Mouse (Mus musculus) lung, embryonic 15.5 days (tissue): ENCODE results near the gene Pfkfb4. TPM values are rescaled to one million over a fixed set of nuclear protein-coding genes. Genes with fewer than 3 reads are reported as not detected.

Experiments used
- ATAC-seq: fragments of 200-750 bp; cut with Nextera tagmentation; 2 replicates; pipeline ENCODE4 v1.8.0; 2017; ENCODE audit warnings: moderate number of reproducible peaks, borderline replicate concordance; ENCODE audit not compliant: low FRiP score, low TSS enrichment; ENCODE audit errors: extremely low read depth
- H3K27ac ChIP-seq: fragments of 300-500 bp; sonication (generic); 2 replicates; pipeline ENCODE4 v1.5.1; 2015; ENCODE audit warnings: moderate library complexity, mild to moderate bottlenecking, inconsistent platforms
- H3K27me3 ChIP-seq: fragments of 300-500 bp; sonication (generic); 2 replicates; pipeline ENCODE4 v1.6.1; 2015; ENCODE audit warnings: inconsistent platforms
- H3K36me3 ChIP-seq: fragments of 300-500 bp; sonication (generic); 2 replicates; pipeline ENCODE4 v1.6.1; 2015; ENCODE audit warnings: inconsistent platforms
- H3K4me1 ChIP-seq: fragments of 300-500 bp; sonication (generic); 2 replicates; pipeline ENCODE4 v1.6.1; 2015; ENCODE audit warnings: inconsistent platforms
- H3K4me2 ChIP-seq: fragments of 300-500 bp; sonication (generic); 2 replicates; pipeline ENCODE4 v1.6.1; 2015; ENCODE audit warnings: inconsistent platforms, mild to moderate bottlenecking, moderate library complexity
- H3K4me3 ChIP-seq: fragments of 300-500 bp; sonication (generic); 2 replicates; pipeline ENCODE4 v1.5.1; 2015; ENCODE audit warnings: mild to moderate bottlenecking, inconsistent platforms
- H3K9ac ChIP-seq: fragments of 300-500 bp; sonication (generic); 2 replicates; pipeline ENCODE4 v1.6.1; 2015; ENCODE audit warnings: inconsistent platforms
- H3K9me3 ChIP-seq: fragments of 300-500 bp; sonication (generic); 2 replicates; pipeline ENCODE4 v1.6.1; 2016; ENCODE audit warnings: inconsistent platforms
- WGBS: fragments of 180-500 bp; shearing (Covaris S2); methylation state at CpG from one replicate; pipeline ENCODE4 v1.1.7; 2015; 5-methylcytosine and 5-hydroxymethylcytosine counted together
- polyA plus RNA-seq: library from polyadenylated mRNA; unstranded; fragments of >200 nt; fragmentation: Nextera tagmentation; extraction: Ambion mirVana; gene quantifications from 2 replicates; pipeline ENCODE4 v1.2.1, GENCODE M21; 2015

Pfkfb4 gene
- polyA plus RNA-seq, 1 experiment from 2014 or later, result 11.3 TPM

DNA sequence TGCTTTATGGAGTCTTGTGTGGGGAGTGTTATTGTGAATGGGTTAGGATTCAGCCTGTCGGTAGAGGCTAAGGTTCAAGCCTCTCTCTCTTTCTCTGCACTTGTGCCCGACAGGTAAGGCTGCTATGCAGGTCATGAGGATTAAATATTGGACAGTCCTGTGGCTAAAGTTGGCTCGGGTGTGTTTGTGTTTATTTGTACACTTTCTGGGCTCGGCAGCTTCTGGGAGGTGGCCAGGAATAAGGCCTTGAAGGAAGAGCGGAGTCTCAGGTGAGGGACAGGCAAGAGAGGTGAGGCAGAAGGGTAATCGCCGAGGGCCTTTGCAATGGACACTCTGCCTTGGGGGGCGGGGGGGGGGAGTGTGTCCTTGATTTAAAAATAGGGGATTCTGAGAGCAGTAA is 48.6 kb downstream of the Pfkfb4 start:
- peak overlapping the region; percentile 66 for H3K4me2 ChIP-seq
- peak overlapping the region; percentile 51 for H3K27ac ChIP-seq
- H3K4me3 ChIP-seq, result no peak overlapping the region
- peaks cover 30% of the 10 kb centered on the region for H3K4me1 ChIP-seq
- H3K9me3 ChIP-seq, result no peaks in the 10 kb centered on the region
- ATAC-seq, result no peak
- no peaks in the 10 kb centered on the region for H3K27me3 ChIP-seq
- peaks cover 3% of the 10 kb centered on the region; the same call in 1 of the 2 replicates for H3K36me3 ChIP-seq
- H3K9ac ChIP-seq, result 0 out of 2 replicates have a peak overlapping the region, but pooled peaks have one; percentile 22
- 62% methylated on average over 8 of the region's 8 CpGs for WGBS

DNA sequence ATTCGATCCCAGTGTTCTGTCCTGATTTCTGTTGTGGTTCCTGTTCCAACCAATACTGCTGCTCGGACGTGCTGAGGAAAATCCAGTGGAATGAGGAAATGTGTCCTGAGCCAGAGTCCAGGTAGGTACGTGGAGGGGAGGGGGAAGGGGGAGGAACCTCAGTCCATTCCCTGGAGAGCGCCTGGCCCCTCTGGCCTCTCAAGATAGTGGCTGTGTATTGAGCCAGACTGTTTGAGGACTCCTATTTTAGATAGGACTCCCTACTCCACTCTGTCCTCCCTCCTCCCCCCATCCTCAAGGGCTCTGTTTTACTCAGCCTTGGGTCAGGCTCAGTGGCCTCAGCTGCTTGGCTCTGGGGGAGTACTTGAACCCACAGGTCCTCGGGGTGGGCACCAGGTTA is 49.3 kb downstream of the Pfkfb4 start:
- 45% methylated on average over 6 of the region's 6 CpGs for WGBS
- peak overlapping the region; percentile 51 for H3K27ac ChIP-seq
- peak; percentile 62 for ATAC-seq

DNA sequence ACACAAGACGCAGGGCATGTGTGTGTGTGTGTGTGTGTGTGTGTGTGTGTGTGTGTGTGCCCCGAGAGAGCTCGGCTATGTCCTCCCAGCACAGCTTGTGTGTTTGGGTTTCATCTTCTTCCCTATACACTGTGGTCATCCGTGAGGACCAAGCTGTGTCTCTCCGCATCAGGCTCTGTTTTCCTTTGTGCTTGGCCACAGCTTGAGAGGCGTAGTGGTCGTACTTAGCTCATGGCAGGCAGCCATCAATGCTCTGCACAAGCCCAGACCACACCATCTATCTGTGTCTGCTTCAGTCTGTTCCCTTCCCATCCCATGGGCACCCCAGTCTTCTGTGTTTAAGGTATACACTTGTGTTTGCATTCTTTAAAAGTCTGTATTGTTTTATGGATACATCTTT is 49.8 kb downstream of the Pfkfb4 start:
- Histone ChIP-seq H3K27ac (peak overlapping the region; percentile 51), H3K36me3 (peaks cover 3% of the 10 kb centered on the region; the same call in 1 of the 2 replicates), H3K4me1 (peaks cover 30% of the 10 kb centered on the region), H3K4me2 (peak overlapping the region; percentile 66; the same call in 1 of the 2 replicates), H3K9me3 (no peaks in the 10 kb centered on the region), H3K4me3 (no peak overlapping the region), H3K9ac (no peak overlapping the region), H3K27me3 (no peaks in the 10 kb centered on the region)
- no peak; the same call in 1 of the 2 replicates for ATAC-seq
- 40% methylated on average over 7 of the region's 7 CpGs for WGBS

More for the DNA sequence above, 49.3 kb downstream of the Pfkfb4 start:
- Histone ChIP-seq H3K9ac (0 out of 2 replicates have a peak overlapping the region, but pooled peaks have one; percentile 22), H3K9me3 (no peaks in the 10 kb centered on the region), H3K4me1 (peaks cover 30% of the 10 kb centered on the region), H3K4me2 (peak overlapping the region; percentile 66), H3K27me3 (no peaks in the 10 kb centered on the region), H3K4me3 (no peak overlapping the region), H3K36me3 (peaks cover 3% of the 10 kb centered on the region; the same call in 1 of the 2 replicates)

DNA sequence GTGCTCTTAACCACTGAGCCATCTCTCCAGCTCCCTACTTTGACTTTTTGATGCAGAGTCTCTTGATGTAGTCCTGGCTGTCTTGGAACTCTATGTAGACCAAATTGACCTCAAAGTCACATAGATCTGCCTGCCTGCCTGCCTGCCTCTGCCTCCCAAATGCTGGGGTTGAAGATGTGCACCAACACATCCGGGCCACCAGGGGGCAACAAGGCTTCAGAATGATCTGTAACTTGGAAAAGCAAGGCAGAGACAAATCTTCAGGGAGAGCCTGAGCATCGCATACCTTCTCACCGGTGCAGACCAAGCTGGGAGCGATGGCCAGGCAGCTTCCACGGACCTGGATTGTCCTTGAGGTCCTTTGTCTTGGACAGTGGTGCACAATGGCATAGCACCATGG is 54.7 kb downstream of the Pfkfb4 start:
- H3K4me1 ChIP-seq, result no peaks in the 10 kb centered on the region
- H3K27me3 ChIP-seq, result no peaks in the 10 kb centered on the region
- WGBS, result 34% methylated on average over 5 of the region's 5 CpGs
- H3K27ac ChIP-seq, result no peak overlapping the region
- H3K4me3 ChIP-seq, result no peak overlapping the region
- no peak for ATAC-seq
- no peaks in the 10 kb centered on the region for H3K9me3 ChIP-seq
- H3K4me2 ChIP-seq, result no peak overlapping the region
- H3K36me3 ChIP-seq, result peaks cover 3% of the 10 kb centered on the region; the same call in 1 of the 2 replicates
- H3K9ac ChIP-seq, result no peak overlapping the region

DNA sequence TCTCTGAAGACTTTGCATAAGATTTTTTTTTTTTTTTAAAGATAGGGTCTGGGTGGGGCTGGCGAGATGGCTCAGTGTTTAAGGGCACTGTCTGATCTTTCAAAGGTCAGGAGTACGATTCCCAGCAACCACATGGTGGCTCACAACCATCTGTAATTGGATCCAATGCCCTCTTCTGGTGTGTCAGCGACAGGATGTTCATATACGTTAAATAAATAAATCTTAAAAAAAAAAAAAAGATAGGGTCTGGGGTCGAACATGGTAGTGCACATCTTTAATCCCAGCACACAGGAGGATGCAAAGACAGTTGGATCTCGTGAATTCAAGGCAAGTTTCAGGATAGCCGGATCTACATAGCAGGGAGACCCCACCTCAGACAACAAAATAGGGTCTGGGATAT is 57.7 kb downstream of the Pfkfb4 start:
- peaks cover 2% of the 10 kb centered on the region for H3K4me1 ChIP-seq
- no peak overlapping the region for H3K27ac ChIP-seq
- H3K9ac ChIP-seq, result no peak overlapping the region
- H3K27me3 ChIP-seq, result no peaks in the 10 kb centered on the region
- H3K9me3 ChIP-seq, result no peaks in the 10 kb centered on the region
- no peak for ATAC-seq
- H3K4me2 ChIP-seq, result no peak overlapping the region
- H3K36me3 ChIP-seq, result peaks cover 6% of the 10 kb centered on the region; the same call in 1 of the 2 replicates
- 63% methylated on average over 7 of the region's 7 CpGs for WGBS
- H3K4me3 ChIP-seq, result no peak overlapping the region

DNA sequence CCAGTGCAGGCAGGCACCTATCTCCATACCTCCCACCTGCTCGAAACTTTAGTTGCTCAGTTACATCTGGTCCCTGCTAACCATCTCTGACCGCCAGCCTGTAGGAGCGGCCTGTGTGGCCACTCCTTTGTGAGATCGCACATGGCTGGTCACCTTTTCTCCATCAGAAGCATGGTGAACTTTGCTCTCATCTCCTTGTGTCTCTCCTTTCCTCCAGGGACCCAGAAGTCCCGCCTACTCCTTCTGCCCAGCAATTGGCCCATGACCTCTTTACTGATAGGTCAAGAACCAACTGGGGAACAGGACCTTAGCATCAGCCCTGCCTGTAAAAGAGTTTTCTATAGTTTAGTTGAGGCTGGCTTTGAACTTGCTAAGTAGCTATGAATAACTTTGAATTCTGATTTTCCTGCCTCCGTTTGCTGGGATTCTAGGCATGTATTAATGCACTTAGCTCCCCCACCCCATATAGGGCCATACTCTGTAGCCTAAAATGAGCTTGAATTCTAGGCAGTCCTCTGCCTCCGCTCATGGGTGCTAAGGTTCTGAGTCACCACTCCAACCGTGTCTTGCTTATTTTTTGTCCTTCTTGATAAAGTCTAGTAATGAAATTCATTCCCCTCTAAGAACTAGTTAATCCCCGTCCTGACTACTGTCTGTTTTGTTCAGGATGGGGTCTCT is 58.6 kb downstream of the Pfkfb4 start:
- ATAC-seq, result no peak
- no peaks in the 10 kb centered on the region for H3K9me3 ChIP-seq

DNA sequence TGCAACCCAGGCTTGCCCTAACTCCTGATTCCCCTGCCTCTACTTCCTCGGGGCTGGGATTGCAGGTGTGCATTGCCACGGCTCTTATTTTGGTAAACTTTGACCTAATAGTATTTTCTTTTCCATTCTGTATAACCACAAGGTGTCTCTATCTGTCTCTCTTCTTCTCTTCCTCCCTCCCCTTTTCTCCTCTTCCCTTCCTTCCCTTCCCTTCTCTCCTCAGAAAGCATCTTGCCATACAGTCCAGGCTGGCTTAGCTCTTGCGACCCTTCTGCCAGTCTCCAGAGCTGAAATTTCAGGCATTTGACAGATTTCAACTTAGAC is 59.1 kb downstream of the Pfkfb4 start:
- no peak for ATAC-seq
- H3K4me3 ChIP-seq, result no peak overlapping the region
- no peak overlapping the region for H3K9ac ChIP-seq
- WGBS, result 63% methylated on average over 3 of the region's 3 CpGs
- H3K36me3 ChIP-seq, result 0 out of 2 replicates have a peak, but pooled peaks cover 3% of the 10 kb centered on the region
- no peak overlapping the region for H3K4me2 ChIP-seq
- peaks cover 11% of the 10 kb centered on the region for H3K4me1 ChIP-seq
- H3K27me3 ChIP-seq, result no peaks in the 10 kb centered on the region
- no peaks in the 10 kb centered on the region for H3K9me3 ChIP-seq
- H3K27ac ChIP-seq, result no peak overlapping the region

More for the DNA sequence above, 58.6 kb downstream of the Pfkfb4 start:
- H3K27ac ChIP-seq, result no peak overlapping the region
- 83% methylated on average over 9 of the region's 9 CpGs for WGBS
- H3K9ac ChIP-seq, result no peak overlapping the region
- 0 out of 2 replicates have a peak, but pooled peaks cover 3% of the 10 kb centered on the region for H3K36me3 ChIP-seq
- no peaks in the 10 kb centered on the region for H3K27me3 ChIP-seq
- H3K4me1 ChIP-seq, result peaks cover 7% of the 10 kb centered on the region
- H3K4me3 ChIP-seq, result no peak overlapping the region
- H3K4me2 ChIP-seq, result no peak overlapping the region

DNA sequence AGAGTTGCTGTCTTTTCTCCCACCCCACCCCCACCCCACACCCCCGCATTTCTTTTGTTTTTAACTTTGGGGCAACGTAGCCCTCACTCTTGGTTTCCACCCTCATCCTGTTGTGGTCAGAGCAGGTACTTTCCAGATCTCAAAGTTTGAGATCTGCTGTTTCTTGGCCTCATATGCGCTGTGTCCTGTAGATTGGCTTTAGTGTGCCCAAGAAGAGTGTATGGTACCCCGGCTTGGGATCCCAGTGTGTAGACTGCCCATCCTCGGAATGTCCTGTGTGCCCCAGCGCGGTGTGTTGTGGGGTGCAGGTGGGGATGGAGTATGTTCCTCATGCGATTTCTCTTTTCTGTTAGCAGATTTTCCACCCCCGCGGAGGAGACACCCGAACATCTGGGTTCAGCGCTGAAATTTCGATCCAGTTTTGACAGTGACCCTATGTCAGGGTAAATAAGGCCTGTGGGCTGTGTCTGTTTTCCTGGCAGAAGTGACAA is 59.5 kb downstream of the Pfkfb4 start:
- Histone ChIP-seq H3K4me1 (peaks cover 11% of the 10 kb centered on the region), H3K27me3 (no peaks in the 10 kb centered on the region), H3K4me2 (no peak overlapping the region), H3K27ac (no peak overlapping the region), H3K9ac (no peak overlapping the region), H3K9me3 (no peaks in the 10 kb centered on the region), H3K36me3 (peaks cover 3% of the 10 kb centered on the region; the same call in 1 of the 2 replicates), H3K4me3 (no peak overlapping the region)
- WGBS, result 89% methylated on average over 13 of the region's 13 CpGs
- no peak for ATAC-seq

DNA sequence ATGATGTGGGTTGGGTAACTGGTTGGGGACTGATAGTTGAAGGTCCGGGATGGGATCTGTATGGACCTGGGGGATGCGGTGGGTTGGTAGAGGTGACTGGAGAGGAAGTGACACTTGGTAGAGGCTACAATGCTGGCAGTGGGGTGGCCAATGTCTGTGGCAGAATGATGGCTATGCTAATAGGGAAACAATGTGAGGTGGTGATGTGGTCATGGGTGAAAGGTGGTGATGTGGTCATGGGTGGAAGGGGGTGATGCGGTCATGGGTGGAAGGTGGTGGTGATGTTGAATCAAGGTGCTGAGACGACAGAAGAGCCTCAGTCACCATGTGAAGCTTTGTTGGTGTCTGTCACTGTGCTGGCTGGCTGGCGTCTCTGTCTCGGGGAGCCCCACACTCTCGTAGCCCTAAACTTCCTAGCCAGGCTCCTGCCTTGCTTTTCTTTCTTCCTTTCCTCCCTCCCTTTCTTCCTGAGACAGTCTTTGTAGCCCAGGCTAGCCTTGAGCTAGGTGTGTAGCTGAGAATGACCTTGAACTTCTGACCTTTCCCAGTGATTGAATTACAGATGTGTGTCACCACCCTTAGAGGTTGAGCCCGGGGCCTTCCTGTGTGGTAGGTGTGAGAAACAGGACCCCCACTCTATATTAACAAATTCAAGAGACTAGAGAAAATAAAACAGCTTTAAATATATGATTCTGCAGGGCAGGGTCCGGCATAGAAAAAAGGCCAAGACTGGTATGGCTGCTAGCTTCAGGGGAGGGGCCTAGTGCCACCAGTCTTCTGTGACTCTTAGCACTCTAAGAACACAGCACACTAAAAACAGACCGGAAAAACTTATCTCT is 60.3 kb downstream of the Pfkfb4 start:
- 81% methylated on average over 10 of the region's 10 CpGs for WGBS

DNA sequence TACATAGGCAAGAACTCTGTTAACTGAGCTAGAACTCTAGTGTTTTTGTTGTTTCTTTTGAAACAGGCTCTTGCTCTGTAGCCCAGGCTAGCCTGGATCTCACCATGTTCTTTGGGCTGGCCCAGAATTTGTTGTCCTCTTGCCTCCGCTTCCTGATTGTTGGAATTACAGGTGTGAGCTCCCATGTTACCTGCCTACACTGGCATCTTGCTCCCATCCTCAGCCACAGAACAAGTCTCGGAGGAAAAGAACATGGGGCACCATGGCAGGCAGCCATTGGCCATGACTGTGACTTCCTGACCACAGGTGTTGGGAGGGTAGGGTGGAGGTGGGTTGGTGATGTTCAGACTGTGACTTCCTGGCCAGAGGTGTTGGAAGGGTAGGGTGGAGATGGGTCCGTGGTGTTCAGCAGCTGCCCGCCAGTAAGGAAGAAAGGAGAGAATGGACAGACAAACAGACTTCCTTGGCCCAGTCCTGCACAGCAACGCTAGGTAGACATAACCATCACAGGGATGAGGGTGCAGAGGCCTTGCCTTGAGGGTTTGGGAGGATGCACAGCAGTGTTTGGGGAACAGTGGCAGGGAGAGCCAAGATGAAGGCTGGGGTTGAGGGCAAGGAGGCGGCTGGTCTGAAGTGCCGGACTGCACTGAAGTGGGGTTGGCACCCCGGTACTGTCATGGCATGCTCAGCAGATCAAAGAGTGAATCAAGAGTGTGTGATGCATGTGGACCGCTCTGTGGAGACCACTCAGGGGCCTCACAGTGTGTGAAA is 61.1 kb downstream of the Pfkfb4 start:
- no peaks in the 10 kb centered on the region for H3K27me3 ChIP-seq
- H3K4me1 ChIP-seq, result peaks cover 11% of the 10 kb centered on the region
- no peak overlapping the region for H3K4me2 ChIP-seq
- no peaks in the 10 kb centered on the region for H3K9me3 ChIP-seq
- no peak for ATAC-seq
- H3K27ac ChIP-seq, result no peak overlapping the region
- H3K4me3 ChIP-seq, result no peak overlapping the region
- 82% methylated on average over 9 of the region's 9 CpGs for WGBS
- peaks cover 19% of the 10 kb centered on the region for H3K36me3 ChIP-seq
- H3K9ac ChIP-seq, result no peak overlapping the region

More for the DNA sequence above, 60.3 kb downstream of the Pfkfb4 start:
- Histone ChIP-seq H3K4me3 (no peak overlapping the region), H3K9ac (no peak overlapping the region), H3K27me3 (no peaks in the 10 kb centered on the region), H3K27ac (no peak overlapping the region), H3K9me3 (no peaks in the 10 kb centered on the region), H3K4me1 (peaks cover 11% of the 10 kb centered on the region), H3K4me2 (no peak overlapping the region), H3K36me3 (peaks cover 11% of the 10 kb centered on the region)
- no peak for ATAC-seq

DNA sequence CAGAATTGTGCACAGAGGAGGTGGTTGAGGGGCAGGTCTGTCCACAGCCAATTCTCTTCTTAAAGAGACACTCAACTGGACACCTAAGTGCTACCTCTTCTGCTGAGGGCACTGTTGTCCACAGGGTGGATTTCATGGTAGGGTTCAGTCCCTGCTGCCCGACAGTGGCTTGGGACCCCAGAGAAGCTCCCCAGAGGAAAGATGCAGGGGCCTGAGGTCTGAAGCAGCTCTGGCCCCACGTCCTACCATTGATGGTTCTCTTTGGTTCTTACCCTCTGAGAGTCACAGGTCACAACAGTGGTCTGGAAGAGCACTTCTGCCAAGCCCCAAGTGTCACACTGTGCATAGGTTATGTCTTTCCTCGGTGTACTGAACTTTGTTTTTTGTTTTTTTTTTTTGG is 61.8 kb downstream of the Pfkfb4 start:
- Histone ChIP-seq H3K9me3 (no peaks in the 10 kb centered on the region), H3K27me3 (no peaks in the 10 kb centered on the region), H3K27ac (no peak overlapping the region), H3K36me3 (peaks cover 25% of the 10 kb centered on the region), H3K9ac (no peak overlapping the region), H3K4me2 (no peak overlapping the region), H3K4me3 (no peak overlapping the region), H3K4me1 (peaks cover 11% of the 10 kb centered on the region)
- no peak for ATAC-seq
- 78% methylated on average over 3 of the region's 3 CpGs for WGBS
